Mouse (Mus musculus) midbrain, embryonic 12.5 days (tissue): Measurements from ENCODE around the gene Pik3r5. TPM values are rescaled to one million over a fixed set of nuclear protein-coding genes. Genes with fewer than 3 reads are reported as not detected.

ENCODE experiments used
- ATAC-seq: fragments of 200-750 bp; cut with Nextera tagmentation; 2 replicates; pipeline ENCODE4 v1.8.0; 2017; ENCODE audit warnings: low read depth, moderate TSS enrichment, moderate library complexity; ENCODE audit not compliant: low FRiP score
- H3K27ac ChIP-seq: fragments of 300-500 bp; sonication (generic); replicated peaks from 2 replicates; pipeline ENCODE4 v1.5.1; 2016; ENCODE audit warnings: mild to moderate bottlenecking
- H3K27me3 ChIP-seq: fragments of 300-500 bp; sonication (generic); 2 replicates; pipeline ENCODE4 v1.6.1; 2016; ENCODE audit warnings: mild to moderate bottlenecking
- H3K36me3 ChIP-seq: fragments of 300-500 bp; sonication (generic); 2 replicates; pipeline ENCODE4 v1.6.1; 2016
- H3K4me1 ChIP-seq: fragments of 300-500 bp; sonication (generic); 2 replicates; pipeline ENCODE4 v1.6.1; 2016
- H3K4me2 ChIP-seq: fragments of 300-500 bp; sonication (generic); replicated peaks from 2 replicates; pipeline ENCODE4 v1.6.1; 2016; ENCODE audit warnings: mild to moderate bottlenecking, moderate library complexity
- H3K4me3 ChIP-seq: fragments of 300-500 bp; sonication (generic); 2 replicates; pipeline ENCODE4 v1.5.1; 2016; ENCODE audit warnings: mild to moderate bottlenecking
- H3K9ac ChIP-seq: fragments of 300-500 bp; sonication (generic); replicated peaks from 2 replicates; pipeline ENCODE4 v1.6.1; 2016; ENCODE audit warnings: mild to moderate bottlenecking, moderate library complexity
- H3K9me3 ChIP-seq: fragments of 300-500 bp; sonication (generic); 2 replicates; pipeline ENCODE4 v1.6.1; 2016; ENCODE audit warnings: mild to moderate bottlenecking
- WGBS: fragments of 180-500 bp; shearing (Covaris S2); methylation state at CpG from one replicate; pipeline ENCODE4 v1.1.7; 2016; 5-methylcytosine and 5-hydroxymethylcytosine counted together
- polyA plus RNA-seq: library from polyadenylated mRNA; unstranded; fragments of >200 nt; fragmentation: Nextera tagmentation; extraction: Ambion mirVana; gene quantifications from 2 replicates; pipeline ENCODE4 v1.2.1, GENCODE M21; 2016

Gene Pik3r5
- polyA plus RNA-seq, 1 experiment from 2014 or later = 0.34 TPM

DNA sequence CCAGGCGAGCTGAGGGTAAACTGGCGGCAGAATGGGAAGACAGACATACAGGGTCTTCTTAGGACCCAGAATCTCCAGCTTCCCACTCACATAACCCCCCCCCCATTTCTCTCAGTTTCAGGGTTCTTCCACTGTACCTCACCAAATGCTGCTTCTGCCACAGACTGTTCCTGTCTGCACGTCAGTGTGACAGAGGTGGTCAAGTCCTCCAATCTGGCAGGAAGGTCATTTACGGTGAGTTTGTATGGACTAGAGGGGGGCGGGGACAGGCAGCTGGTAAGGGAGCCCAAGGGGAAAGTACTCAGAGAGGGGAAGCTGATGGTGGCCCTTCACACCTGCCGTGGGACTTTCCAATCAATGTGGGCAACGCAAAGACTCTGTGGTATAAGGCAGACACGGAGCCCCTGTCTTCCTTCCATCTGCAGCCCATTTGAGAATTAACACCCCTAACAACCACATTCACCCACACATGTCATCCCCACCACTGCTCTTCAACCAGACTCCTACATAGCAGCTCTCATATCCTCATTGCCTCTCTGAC, 113.8 kb downstream of the Pik3r5 start:
- Histone ChIP-seq H3K9ac (no peak overlapping the region), H3K27ac (no peak overlapping the region), H3K36me3 (no peaks in the 10 kb centered on the region), H3K9me3 (no peaks in the 10 kb centered on the region), H3K4me3 (no peak overlapping the region), H3K4me1 (no peaks in the 10 kb centered on the region), H3K27me3 (peaks cover 4% of the 10 kb centered on the region; the same call in 1 of the 2 replicates), H3K4me2 (no peak overlapping the region)
- no peak for ATAC-seq
- 92% methylated on average over 8 of the region's 8 CpGs for WGBS

Other genes starting within 250 kb of the Pik3r5 start
- gene Ntn1, start 31.3 kb upstream of the Pik3r5 start, polyA plus RNA-seq = 26.6 and 34.6 TPM in 2 replicates
- 0.75 and 1.9 TPM in 2 replicates for gene Pik3r6, start 70.9 kb downstream of the Pik3r5 start, polyA plus RNA-seq
- gene Mfsd6l, start 124.1 kb downstream of the Pik3r5 start, polyA plus RNA-seq = not detected in 2 replicates
- gene Ccdc42, start 154.9 kb downstream of the Pik3r5 start, polyA plus RNA-seq = 0.87 and 1.0 TPM in 2 replicates